Mouse (Mus musculus) embryonic facial prominence, embryonic 14.5 days (tissue): Measurements from ENCODE around the gene Cck. TPM values are rescaled to one million over a fixed set of nuclear protein-coding genes. Genes with fewer than 3 reads are reported as not detected.

Source experiments
- polyA plus RNA-seq: library from polyadenylated mRNA; unstranded; fragments of >200 nt; fragmentation: Nextera tagmentation; extraction: Ambion mirVana; gene quantifications from 2 replicates; pipeline ENCODE4 v1.2.1, GENCODE M21; 2014

Gene Cck
- polyA plus RNA-seq, 1 experiment from 2014 or later: 8.6 TPM

Other genes with a start within 250 kb of the Cck start
- gene Ulk4, start 218.5 kb downstream of the Cck start, polyA plus RNA-seq: 125 and 136 TPM in 2 replicates
- 20.4 and 28.3 TPM in 2 replicates for gene Trak1, start 198.2 kb downstream of the Cck start, polyA plus RNA-seq
- gene Lyzl4, start 146.4 kb upstream of the Cck start, polyA plus RNA-seq: 0.84 and 1.7 TPM in 2 replicates
- 0.26 and 0.64 TPM in 2 replicates for gene Vipr1, start 147.0 kb upstream of the Cck start, polyA plus RNA-seq
- 10.9 and 12.4 TPM in 2 replicates for gene Sec22c, start 209.8 kb upstream of the Cck start, polyA plus RNA-seq
- gene Ss18l2, start 214.6 kb upstream of the Cck start, polyA plus RNA-seq: 149 and 159 TPM in 2 replicates
- gene Nktr, start 223.5 kb upstream of the Cck start, polyA plus RNA-seq: 61.7 and 66.7 TPM in 2 replicates